Mouse (Mus musculus) A20 (cell line): ENCODE results near the gene Pagr1a.
A peak's percentile ranks its signal among the peaks of the same experiment; 100 is the strongest.

Experiments
- DNase-seq: peaks from one replicate; pipeline ENCODE4 v3.0.0-alpha.2; 2011; ENCODE audit warnings: low read depth, low spot score

Pagr1a gene

DNA sequence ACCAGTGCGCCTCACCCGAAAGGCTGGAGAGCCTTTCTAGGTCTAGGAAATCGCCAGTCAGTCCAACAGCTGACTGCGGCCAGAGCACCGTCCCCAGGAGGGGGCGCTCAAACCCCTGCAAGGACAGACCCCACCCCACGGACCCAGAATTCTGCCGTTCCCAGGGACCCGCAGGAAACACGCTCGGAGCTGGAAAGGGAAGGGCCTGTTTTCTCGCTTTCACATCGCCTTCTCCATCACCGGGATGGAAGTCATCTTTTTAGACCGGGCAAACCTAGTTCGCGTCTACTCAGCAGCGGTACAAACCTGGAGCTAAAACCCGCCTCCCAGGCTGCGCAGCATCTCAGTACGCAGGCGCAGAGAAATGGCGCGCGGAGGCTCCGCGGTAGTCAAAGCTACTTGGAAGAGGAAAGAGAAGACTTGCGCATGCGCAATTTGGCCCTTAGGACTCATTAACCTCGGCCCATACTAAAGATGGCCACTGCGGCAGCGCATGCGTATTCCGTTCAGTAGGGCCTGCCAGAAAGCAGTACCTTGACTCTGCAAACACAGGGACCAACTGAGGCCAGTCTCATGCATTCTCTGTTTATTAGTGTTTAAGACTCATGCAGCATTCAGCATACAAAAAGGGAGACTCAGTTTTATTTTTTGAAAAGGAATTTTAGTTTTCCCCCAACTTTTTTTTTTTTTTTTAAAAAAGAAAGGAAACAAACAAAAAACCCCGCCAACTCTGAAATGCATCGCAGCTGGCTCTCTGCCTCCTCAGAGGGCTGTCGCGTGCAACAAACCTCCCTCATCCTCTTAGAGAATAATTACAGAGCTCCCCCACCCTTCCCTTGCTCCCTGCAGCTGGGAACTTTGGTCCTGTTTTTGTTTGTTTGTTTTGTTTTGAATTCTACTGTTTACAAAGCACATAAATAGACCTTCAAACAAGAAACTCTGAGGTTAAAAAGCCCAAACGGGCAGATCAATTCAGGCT lies at the start of gene Pagr1a:
TSS of gene Pagr1a (minus strand) at position 382 of the 979 bp plus-strand sequence.
- DNase-seq = peak; percentile 100

DNA sequence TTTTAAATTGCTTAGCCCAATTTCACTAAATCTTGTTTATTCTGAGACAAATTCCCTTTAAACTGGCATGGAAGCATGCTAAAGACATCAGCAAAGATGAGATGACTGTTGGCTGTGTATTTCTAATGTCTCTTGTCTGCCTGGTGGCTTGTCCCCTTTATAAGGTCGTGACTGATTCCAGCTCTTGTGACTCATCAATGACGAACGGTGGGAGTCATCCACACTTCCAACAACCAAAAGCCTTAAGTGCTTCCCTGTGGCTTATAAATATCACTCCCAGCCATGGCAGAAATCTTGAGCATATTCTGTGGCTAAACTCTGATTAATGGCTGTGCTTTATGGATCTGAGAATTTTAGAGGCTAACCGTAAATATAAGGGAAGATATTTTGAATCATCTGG lies 49.2 kb upstream of the Pagr1a start:
- no peak for DNase-seq

DNA sequence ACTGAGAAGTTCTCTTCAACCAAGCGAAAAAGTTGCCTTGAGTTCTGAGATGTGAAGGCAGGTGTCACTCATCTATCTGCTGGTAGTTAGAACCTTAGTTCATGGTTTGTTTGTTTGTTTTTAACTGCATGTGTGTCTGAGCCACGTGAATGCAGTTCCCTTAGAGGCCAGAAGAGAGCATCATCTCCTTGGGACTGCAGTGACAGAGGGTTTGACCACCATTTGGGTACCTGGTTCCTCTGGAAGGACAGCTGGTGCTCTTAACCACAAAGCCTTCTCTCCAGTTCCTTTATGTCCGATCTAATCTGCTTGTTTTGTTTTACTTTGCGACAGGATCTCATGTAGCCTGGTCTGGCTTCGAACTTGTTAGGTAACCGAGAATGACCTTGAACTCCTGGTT lies 48.4 kb upstream of the Pagr1a start:
- peak; percentile 43 for DNase-seq

DNA sequence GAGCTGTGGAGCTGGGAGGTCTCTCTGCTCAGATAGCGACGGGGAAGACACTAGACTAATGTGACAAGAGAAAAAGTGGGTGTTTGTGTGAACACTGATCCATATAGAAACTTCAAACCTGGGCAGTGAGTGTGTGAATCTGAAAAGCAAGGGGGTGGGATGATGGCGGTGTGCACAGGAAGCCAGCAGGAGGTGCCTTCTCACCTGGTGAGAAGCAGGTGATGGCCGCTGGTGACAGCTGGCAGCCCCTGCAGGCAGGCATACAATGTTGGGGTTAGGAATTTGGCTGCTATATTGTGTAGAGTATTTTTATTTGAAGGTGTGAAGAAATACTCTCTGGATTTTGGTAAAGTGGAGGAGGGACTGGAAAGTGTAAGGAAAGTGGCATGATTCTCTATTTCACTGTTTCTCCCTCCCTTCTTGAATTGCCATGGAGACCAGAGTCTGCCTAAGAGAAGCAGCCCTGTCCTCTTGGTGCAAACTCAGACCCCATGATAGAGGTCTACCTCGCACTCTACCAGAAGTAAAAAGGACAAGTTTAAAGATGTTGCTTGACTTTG lies 38.0 kb upstream of the Pagr1a start:
- DNase-seq = no peak

DNA sequence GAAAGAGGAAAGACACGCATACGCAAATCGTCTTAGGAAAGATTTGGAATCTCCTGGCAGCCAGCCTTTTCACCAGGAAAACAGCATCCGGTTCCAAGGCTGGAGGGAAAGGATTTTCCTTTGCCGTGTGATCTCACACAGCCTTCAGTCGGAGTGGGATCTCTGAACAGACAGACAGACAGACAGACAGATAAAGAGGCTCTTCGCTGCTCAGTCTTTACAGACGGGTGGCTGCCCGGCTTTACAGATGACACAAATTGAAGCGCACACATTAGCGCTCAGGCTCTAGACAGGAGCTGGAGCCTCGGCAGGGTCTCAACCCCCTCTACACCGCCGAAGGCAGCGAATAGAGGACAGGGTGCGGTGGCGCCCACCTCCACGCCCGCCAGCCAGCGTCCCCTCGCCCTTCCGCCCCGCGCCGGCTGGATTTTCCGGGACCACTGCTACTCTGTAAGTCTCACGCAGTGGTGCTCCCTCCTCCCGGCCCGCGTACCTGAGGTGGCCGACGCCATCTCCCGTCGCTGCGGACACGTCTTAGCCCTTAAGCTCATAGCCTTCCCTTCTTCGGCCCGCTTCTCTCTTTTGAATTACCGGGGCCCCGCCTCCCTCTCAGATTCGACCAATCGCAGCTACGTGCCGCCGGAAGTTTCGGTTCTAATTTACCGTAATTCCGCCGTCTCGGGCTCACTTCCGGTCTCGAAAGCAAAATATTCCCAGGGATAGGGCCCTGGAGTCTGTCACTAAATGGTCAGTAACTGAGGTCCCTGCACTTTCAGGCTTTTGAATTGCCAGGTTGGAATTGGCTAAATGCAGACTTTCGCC lies 24.9 kb upstream of the Pagr1a start, which contains the start of gene Kif22:
TSS of gene Kif22 (minus strand) at position 621 of the 822 bp plus-strand sequence.
- DNase-seq = peak; percentile 91

DNA sequence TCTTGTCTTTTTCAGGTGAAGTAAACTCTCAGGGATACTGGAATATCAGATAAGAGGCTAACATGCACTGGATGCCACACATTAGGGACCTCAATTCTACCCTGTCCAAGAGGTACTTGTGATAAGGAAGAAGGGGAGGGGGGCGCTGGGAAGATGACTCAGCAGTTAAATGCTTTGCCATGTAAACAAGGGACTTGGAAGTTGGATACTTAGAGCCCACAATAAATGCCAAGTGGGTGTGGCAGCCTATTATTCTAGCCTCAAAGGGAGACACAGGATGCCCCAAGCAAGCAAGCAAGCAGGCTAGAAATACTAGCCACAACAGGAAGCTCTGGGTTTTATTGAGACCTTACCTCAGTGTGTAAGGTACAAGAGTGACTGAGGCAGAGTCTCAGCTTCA lies 14.1 kb upstream of the Pagr1a start:
- DNase-seq = no peak

DNA sequence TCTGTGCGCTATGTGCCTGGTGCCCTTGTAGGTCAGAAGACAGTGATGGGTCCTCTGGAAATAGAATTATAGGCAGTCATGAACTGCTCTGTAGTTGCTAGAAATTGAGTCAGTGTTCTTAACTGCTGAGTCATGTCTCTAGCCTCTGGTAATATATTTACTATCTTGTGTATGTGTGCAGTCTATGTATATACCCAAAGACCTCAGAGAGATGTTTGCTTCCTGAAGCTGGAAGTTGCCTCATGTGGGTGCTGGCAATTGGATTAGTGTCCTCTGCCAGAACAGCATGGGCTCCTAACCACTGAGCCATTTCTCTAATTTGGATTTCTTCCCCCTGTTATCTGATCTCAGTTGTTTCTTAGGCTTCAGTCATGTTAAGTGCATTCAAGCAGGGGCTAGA lies 13.0 kb upstream of the Pagr1a start:
- no peak for DNase-seq

DNA sequence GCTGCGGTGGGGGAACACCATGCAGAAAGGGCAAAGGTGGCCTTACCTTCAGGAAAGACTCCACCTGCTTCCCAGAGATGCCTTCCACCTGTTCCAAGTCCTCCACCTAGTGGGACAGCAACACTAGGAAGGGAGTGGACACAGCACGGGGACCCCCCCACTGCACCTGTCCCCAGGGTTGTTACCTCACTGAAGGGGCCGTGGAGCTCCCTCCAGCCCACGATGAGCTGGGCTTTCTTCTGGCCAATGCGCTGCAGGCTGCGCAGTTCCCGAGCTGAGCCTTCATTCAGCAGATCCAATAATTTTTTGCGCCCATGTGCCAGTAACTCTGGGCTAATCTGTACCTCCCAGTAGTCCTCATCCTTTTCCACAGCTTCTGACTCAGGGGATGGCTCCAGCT lies 10.7 kb upstream of the Pagr1a start:
- no peak for DNase-seq

DNA sequence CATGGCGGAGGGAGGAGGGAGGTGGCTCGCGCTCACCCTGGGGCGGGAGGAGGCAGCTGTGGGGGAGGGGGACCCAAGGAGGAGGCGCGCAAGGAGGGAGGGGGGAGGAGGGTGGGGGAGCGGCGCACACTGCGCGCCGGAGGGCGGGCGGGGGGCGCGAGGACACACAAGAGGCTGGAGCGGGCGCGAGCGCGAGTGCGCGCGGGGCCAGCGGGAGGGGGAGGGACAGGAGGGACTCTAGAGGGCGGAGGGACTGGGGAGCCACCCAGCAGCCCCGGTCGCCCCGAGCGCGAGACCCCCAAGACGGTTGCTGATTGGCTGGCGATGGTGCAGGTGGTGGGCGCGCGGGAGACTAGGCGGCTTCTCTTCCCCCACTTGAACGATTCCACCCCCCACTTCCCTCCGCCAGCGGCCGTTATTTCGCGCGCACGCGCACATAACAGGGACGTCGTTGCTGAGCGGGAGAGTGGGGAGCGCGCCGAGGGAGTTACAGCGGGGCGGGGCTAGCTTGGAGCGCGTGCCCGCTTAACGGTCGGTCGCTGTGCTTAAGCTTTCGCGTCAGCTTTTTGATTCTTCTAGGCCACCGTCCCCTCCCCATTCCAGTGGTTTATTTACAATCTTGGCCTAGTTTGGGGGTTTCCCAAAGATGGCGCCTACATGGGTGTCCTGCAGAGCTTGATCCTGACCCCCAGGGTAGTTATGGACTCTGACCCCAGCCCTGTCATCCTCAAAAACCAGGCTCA lies 10.0 kb upstream of the Pagr1a start, which contains the start of gene Maz:
TSS of gene Maz (minus strand) at position 54 of the 743 bp plus-strand sequence.
- peak; percentile 100 for DNase-seq

DNA sequence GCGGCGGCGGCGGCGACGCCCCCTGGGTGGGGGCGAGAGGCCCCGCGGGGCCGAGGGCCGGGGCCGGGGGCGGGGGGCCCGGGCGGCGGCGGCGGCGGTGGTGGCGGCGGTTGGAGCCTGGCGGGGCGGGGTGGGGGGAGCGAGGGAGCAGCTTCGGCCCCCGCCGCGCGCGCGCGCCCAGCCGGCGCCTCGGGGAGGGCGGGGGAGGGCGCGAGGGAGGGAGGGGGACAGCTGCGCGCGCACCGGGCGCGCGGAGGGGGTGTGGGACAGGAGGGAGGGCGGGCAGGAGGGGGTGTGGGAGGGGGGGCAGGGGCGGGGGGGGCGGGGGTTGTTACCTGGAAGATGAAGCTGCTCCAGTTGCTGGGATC lies 9.4 kb upstream of the Pagr1a start:
- no peak for DNase-seq

DNA sequence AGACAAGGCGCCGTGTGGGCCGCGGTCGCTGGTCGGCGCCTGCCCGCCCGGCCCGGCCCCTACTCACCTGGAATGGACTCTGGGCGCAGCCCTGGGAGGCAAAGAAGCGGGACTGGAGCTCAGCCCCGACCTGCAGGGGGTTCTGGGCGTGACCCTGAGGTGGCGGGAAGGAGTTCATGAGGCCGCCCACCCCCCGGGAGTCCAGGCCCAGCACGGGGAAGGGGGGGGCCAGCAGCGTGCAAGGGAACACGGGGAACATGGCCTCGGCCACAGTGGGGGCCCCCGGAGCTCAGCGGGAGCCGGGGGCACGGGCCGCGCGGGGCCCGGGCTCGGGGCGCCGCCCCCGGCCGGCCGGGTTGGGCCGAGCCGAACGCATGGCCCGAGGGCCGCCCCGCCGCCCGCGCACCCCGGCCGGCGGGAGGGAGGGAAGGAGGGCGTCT lies 9.0 kb upstream of the Pagr1a start:
- DNase-seq = peak; percentile 80

DNA sequence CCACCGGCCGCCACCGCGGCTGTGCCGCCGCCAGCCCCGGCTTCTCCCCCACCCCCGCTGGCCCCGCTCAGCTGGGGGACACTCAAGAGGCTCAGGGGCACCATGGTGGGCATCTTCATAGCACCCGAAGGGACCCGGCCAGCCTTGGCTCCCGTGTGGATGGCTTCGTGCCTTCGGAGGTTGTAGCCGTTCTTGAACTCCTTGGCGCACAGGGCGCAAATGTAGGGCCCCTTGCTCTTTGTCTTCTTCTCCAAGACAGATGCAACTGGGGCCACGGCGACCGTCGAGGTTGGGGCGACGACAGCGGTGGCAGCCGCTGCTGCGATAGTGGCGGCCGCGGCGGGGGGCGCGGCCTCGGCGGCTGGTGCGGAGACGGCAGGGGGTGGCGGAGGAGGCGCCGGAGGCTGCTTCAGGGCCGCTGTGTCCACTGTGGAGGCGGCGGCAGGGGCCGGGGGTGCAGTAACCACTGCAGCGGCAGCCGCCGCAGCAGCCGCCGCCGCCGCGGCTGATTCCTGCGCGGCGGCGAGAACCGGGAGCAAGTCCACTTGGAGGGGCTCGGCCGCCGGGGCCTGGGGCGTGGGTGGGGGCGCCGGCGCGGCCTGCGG lies 8.5 kb upstream of the Pagr1a start:
- peak; percentile 61 for DNase-seq

DNA sequence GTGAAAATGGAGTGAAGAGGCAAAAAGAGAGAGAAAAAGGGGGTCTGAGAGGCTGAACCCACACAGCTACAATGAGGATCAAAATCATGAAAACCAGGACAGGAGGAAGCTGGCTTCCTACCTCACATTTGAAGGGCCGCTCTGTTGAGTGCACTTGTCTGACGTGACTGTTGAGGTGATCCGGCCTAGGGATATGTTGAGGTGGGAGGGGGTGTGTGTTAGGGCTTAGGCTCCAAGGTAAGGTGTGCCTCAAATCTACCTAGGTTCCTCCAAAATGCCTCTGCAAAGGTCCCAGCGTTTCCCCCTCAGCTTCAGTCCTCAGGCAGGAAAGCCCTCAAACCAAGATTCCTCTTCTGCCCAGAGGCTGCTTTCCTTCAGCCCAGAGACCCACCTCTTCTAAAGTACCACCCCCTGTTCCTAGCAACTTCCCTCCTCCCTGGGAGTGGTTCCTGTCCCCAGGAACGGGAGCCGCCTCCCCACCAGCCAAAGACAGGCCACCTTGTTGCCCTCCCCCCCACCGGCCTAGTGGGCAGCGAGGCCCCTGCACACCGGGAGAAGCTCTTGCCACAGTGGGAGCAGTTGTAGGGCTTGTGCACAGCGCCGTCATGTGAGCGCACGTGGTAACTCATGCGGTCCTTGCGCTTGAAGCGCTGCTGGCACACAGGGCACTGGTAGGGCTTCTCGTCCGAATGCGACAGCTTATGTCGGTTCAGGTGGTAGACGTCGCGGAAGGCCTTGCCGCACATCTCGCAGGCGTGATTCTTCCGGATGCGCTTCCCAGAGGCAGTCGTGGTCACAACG lies 7.8 kb upstream of the Pagr1a start:
- peak; percentile 85 for DNase-seq

DNA sequence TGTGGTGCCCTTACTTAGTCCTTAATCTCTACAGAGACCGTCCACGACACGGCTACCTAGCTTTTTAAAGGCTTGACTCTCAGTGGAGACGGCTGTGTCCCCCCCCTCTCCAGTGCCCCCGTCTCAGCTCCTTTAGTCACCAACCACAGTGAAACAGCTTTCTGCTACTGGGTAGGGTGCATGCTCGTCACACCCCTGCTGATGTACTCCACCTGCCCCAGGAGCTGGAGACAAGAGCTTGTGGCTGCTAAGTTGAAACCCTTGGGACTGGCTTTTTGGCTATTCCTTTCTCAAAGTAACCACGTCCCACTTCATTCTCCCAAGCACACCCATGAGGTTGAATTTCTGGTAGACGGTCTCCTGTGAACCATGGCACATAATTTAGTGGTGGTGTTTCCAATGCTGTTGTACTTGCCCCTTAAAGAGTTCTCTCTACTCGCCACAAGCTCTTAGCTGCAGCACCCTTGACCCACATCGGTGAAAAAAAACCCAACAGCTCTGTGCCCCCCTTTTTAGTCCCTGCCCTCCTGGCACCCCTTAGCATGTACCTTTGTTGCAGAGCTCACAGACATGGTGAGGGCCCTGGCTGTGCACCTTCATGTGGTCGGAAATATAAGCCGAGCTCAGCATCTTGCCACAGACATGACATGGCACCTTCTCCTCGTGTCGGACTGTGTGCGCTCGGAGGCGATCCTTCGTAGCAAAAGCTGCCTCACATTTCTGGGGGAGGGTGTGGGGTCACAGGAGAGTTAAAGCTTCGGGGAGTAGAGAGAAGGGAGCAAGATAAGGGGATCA lies 6.9 kb upstream of the Pagr1a start:
- no peak for DNase-seq

DNA sequence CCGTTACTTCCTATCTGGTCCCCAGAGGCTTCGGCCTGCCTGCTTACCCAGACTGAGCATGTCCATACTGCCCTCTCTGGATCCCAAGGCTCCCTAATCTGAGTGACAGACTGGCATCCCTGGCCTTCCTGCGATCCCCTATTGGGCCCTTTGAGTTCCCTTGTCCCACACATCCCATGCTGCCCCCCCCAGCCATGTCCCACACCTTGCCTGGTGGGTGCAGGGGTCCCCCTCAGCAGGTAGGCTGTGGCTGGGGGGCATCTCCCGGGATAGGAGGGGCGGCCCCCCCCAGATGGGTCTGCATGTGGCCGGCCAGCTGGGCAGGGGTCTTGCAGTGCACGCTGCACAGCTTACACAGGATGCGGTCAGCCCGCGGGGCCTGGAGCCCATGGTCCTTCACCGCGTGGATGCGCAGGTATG lies 6.1 kb upstream of the Pagr1a start:
- DNase-seq = no peak

DNA sequence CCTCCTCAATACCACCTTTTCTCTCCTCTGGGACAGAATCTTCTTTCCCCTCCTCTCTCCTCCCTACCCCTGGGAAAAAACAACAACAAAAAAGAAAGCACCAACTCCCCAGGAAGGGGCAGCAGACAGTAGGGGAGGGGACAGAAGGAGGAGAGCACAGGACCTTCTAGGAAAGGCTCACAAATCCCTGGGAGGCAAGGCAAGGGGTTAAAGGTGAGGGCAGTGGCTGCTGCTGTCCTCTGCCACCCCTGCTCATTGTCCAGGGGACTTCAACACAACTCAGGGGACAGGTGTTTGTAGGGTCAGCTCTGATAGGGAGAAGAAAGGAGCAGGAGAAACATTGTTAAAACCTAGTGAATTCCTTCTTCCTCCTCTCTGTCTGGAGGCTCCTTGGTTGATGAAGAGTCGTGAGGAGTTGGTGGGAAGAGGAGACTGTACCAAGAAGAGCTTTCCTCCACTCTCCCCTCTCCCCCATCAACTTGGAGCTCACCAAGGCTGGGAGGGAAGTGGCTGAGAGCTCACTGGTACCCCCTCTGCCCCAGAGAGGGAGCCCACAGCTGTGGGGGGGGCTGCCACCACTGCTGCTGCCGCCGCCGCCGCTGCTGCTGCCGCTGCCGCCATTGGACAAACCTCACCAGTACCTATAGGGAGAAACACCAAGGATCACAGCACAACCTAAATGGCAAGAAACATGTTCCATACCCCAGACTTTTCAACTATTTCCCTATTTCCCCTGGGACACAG lies 5.5 kb upstream of the Pagr1a start:
- no peak for DNase-seq

DNA sequence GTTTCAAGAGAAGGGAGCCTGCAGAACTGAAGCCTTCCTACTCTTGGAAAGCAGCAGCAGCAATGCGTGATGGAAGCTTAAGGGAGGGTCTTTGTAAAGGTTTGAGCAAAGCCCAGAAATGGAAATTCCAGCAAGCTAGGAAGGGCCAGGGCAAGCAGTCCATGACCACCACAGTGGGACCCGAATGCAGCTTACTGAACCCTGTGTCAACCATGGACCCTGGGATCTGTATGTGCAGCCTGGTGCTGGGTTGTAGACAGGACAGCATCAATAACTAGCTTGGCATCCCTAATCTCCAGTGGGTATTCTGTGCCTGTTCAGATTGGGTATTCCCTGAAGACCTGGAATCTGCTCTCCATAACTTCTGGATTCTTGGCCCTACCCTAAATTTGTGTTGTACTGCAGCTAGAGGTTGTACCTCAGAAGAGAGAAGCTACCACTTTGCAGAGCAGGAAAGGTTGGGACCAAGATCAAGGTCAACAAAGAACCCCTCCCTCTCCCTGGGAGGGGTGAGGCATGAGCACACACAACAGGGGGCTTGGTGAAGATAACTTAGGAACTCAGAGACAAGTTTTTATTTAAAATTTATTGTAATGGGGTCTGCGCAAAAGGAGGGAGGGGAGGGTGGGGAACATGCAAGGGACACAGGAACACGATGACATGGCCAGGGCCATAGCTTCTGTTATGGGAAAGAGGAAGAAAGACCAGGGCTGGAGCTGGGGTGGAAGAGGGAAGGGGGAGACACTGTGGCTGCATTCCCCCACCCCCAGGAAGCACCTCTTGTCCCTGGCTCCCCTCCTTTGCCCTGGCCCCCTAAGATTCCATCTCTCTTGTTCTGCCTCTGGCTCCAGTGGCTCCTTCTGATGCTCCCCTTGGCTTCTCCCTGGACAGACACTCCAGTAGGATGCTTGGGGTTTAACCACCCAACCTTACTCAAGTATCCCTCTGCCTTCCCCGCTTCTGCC lies 4.7 kb upstream of the Pagr1a start:
- peak; percentile 40 for DNase-seq
